Mouse (Mus musculus): ENCODE measurements around the gene Med13l. TPM values are rescaled to one million over a fixed set of nuclear protein-coding genes. Genes with fewer than 3 reads are reported as not detected.

The Med13l gene
- polyA plus RNA-seq, 1 experiment from 2014 or later: 16.2 TPM

GRCm38 (mm10) chr5:118708215-118708949, 147.9 kb downstream of the Med13l start:
- no peaks in the 10 kb centered on the region for H3K27me3 ChIP-seq (ENCODE audit: control insufficient read depth, insufficient read depth, low read length)
- H3K27ac ChIP-seq (ENCODE audit: low read length): no peak overlapping the region
- H3K4me3 ChIP-seq (ENCODE audit: low read depth, low read length): no peak overlapping the region
- no peaks in the 10 kb centered on the region for H3K9me3 ChIP-seq (ENCODE audit: control insufficient read depth, low read depth, low read length)
- H3K36me3 ChIP-seq (ENCODE audit: control insufficient read depth, insufficient read depth, low read length): no peaks in the 10 kb centered on the region
- H3K4me1 ChIP-seq (ENCODE audit: control insufficient read depth, insufficient read depth, low read length): peaks cover 24% of the 10 kb centered on the region
- no peak overlapping the region for H3K4me2 ChIP-seq (replicated peaks; ENCODE audit: low read depth, low read length)
- ATAC-seq (ENCODE audit: insufficient number of reproducible peaks, insufficient read depth, low FRiP score, low read depth): peak; percentile 53; the same call in 1 of the 2 replicates
- WGBS: 56% methylated on average over 16 of the region's 16 CpGs
- no peak overlapping the region for H3K9ac ChIP-seq (replicated peaks; ENCODE audit: low read depth, low read length)

DNA sequence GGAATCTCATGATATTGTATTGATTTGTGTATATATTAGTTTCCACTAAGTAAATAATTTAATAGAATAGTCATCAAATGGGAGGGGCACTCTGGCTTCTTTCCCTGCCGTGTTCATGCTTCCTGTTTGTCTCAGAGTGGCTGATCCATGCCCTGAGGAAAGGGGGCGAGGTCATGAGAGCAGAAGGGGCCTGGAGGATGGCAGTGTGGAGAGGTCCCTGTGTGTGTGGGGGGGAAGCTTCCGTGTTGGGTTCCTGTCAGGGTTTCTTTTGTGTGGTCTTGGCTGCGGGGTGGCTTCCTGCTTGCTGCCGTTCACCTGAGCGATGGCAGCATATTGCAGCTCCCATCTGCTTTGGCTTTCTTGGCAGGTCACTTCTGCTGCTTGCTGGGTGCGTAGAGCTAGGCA, 149.4 kb downstream of the Med13l start:
- H3K4me3 ChIP-seq (ENCODE audit: low read depth, low read length): no peak overlapping the region
- no peak overlapping the region for H3K9ac ChIP-seq (replicated peaks; ENCODE audit: low read depth, low read length)
- no peak overlapping the region for H3K4me2 ChIP-seq (replicated peaks; ENCODE audit: low read depth, low read length)
- no peaks in the 10 kb centered on the region for H3K36me3 ChIP-seq (ENCODE audit: control insufficient read depth, insufficient read depth, low read length)
- H3K4me1 ChIP-seq (ENCODE audit: control insufficient read depth, insufficient read depth, low read length): peaks cover 24% of the 10 kb centered on the region
- WGBS: 68% methylated on average over 7 of the region's 7 CpGs
- H3K27me3 ChIP-seq (ENCODE audit: control insufficient read depth, insufficient read depth, low read length): no peaks in the 10 kb centered on the region
- ATAC-seq (ENCODE audit: insufficient number of reproducible peaks, insufficient read depth, low FRiP score, low read depth): no peak
- no peaks in the 10 kb centered on the region for H3K9me3 ChIP-seq (ENCODE audit: control insufficient read depth, low read depth, low read length)
- H3K27ac ChIP-seq (ENCODE audit: low read length): no peak overlapping the region

DNA sequence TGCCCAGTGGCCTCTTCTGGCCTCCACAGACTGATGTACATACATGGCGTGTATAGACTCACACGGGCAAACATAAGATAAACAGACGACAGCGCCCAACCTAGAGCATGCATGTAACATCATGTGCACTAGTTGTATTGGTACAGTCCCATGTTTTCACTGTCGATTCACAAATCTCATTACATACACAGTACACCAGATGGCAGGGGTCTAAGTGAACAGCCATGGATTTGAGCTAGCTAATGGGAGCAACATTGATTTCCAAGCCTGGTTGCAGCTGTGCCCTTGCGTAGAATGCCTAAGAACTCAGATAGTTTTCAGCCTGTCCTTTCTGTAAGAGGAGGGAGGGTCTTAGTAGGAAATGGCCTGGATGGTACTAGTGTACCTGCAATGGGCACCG, 155.0 kb downstream of the Med13l start:
- Histone ChIP-seq H3K4me2 (replicated peaks; ENCODE audit: low read depth, low read length) (no peak overlapping the region), H3K27me3 (ENCODE audit: control insufficient read depth, insufficient read depth, low read length) (no peaks in the 10 kb centered on the region), H3K27ac (ENCODE audit: low read length) (no peak overlapping the region), H3K9me3 (ENCODE audit: control insufficient read depth, low read depth, low read length) (no peaks in the 10 kb centered on the region), H3K36me3 (ENCODE audit: control insufficient read depth, insufficient read depth, low read length) (no peaks in the 10 kb centered on the region), H3K4me1 (ENCODE audit: control insufficient read depth, insufficient read depth, low read length) (no peaks in the 10 kb centered on the region), H3K9ac (replicated peaks; ENCODE audit: low read depth, low read length) (no peak overlapping the region), H3K4me3 (ENCODE audit: low read depth, low read length) (no peak overlapping the region)
- ATAC-seq (ENCODE audit: insufficient number of reproducible peaks, insufficient read depth, low FRiP score, low read depth): no peak
- 84% methylated on average over 7 of the region's 7 CpGs for WGBS

DNA sequence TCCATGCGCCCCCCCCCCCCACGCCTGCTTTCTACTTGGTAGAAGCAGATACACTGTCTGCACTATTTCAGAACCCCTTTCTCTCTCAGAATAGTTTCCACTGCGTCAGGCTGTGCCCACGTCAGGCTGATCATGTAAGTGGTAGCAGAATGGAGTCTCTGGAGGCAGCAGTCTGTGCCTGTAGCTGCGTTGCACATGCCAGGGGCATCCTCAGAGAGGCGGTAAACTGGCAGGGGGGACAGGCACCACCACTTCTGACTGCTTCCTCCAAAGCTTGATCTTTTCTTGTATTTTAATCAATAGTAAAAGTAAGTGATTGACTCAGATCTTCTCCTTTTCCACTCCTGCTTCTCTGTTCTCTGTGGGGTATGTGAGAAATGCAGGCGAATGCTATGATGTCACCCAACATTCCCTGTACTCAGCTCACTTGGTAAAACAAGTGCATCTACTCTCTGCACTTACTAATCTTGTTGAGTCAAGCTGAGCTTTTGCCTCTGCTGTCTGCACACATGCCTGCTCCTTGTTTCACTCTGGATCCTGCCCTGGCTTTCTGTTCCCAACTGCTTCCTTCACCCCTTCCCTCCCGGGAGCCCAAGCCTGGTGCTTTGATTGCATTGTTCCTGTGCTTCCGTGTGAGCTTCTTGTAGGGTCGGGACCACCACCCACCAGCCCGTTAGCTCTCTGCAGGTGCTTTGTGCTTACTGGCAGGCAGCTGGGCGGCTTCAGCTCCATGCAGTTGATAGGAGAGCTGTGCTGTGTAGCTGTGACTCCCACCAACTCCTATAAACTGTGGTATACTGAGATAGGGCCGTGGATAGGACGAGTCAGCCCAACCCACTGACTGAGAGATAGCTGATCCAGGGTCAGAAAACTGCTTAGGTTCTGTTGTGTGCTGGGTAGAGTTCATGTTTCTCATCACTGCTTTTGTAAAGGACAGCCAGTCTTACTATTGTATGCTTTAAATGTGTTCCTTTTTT, 156.1 kb downstream of the Med13l start:
- WGBS: 48% methylated on average over 14 of the region's 14 CpGs
- Histone ChIP-seq H3K9me3 (ENCODE audit: control insufficient read depth, low read depth, low read length) (no peaks in the 10 kb centered on the region), H3K36me3 (ENCODE audit: control insufficient read depth, insufficient read depth, low read length) (0 out of 2 replicates have a peak, but pooled peaks cover under 1% of the 10 kb centered on the region), H3K4me3 (ENCODE audit: low read depth, low read length) (no peak overlapping the region), H3K27me3 (ENCODE audit: control insufficient read depth, insufficient read depth, low read length) (no peaks in the 10 kb centered on the region), H3K4me2 (replicated peaks; ENCODE audit: low read depth, low read length) (no peak overlapping the region), H3K9ac (replicated peaks; ENCODE audit: low read depth, low read length) (no peak overlapping the region), H3K27ac (ENCODE audit: low read length) (no peak overlapping the region), H3K4me1 (ENCODE audit: control insufficient read depth, insufficient read depth, low read length) (no peaks in the 10 kb centered on the region)
- no peak for ATAC-seq (ENCODE audit: insufficient number of reproducible peaks, insufficient read depth, low FRiP score, low read depth)

GRCm38 (mm10) chr5:118717456-118717855, 157.0 kb downstream of the Med13l start:
- H3K4me3 ChIP-seq (ENCODE audit: low read depth, low read length): no peak overlapping the region
- no peak for ATAC-seq (ENCODE audit: insufficient number of reproducible peaks, insufficient read depth, low FRiP score, low read depth)
- 78% methylated on average over 10 of the region's 10 CpGs for WGBS
- no peaks in the 10 kb centered on the region for H3K27me3 ChIP-seq (ENCODE audit: control insufficient read depth, insufficient read depth, low read length)
- H3K27ac ChIP-seq (ENCODE audit: low read length): no peak overlapping the region
- H3K9me3 ChIP-seq (ENCODE audit: control insufficient read depth, low read depth, low read length): no peaks in the 10 kb centered on the region
- H3K4me2 ChIP-seq (replicated peaks; ENCODE audit: low read depth, low read length): no peak overlapping the region
- H3K36me3 ChIP-seq (ENCODE audit: control insufficient read depth, insufficient read depth, low read length): 0 out of 2 replicates have a peak, but pooled peaks cover 7% of the 10 kb centered on the region
- H3K9ac ChIP-seq (replicated peaks; ENCODE audit: low read depth, low read length): no peak overlapping the region
- H3K4me1 ChIP-seq (ENCODE audit: control insufficient read depth, insufficient read depth, low read length): no peaks in the 10 kb centered on the region

DNA sequence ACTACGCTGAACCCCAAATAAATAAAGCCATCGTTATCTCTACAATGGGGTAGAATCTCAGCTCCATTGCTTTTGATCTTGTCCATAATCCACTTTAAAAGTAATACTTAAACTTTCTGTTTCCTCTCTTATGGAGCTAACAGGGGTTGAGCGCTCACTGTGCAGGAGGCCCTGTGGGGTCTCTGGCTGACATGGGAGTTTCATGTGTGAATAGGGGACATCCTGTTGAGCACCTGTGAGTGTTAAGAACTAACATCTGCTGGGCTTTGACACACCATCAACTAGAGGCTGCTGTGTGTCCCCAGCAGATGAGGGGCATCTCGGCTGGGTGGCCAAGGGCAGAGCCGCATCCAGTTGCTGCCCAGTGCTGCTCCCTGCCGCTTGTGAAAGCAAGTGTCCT, 157.6 kb downstream of the Med13l start:
- WGBS: 85% methylated on average over 6 of the region's 6 CpGs
- ATAC-seq (ENCODE audit: insufficient number of reproducible peaks, insufficient read depth, low FRiP score, low read depth): no peak
- Histone ChIP-seq H3K9me3 (ENCODE audit: control insufficient read depth, low read depth, low read length) (no peaks in the 10 kb centered on the region), H3K4me2 (replicated peaks; ENCODE audit: low read depth, low read length) (no peak overlapping the region), H3K36me3 (ENCODE audit: control insufficient read depth, insufficient read depth, low read length) (0 out of 2 replicates have a peak, but pooled peaks cover 7% of the 10 kb centered on the region), H3K4me3 (ENCODE audit: low read depth, low read length) (no peak overlapping the region), H3K9ac (replicated peaks; ENCODE audit: low read depth, low read length) (no peak overlapping the region), H3K4me1 (ENCODE audit: control insufficient read depth, insufficient read depth, low read length) (no peaks in the 10 kb centered on the region), H3K27ac (ENCODE audit: low read length) (no peak overlapping the region), H3K27me3 (ENCODE audit: control insufficient read depth, insufficient read depth, low read length) (no peaks in the 10 kb centered on the region)

GRCm38 (mm10) chr5:118721416-118721815, 160.9 kb downstream of the Med13l start:
- H3K4me3 ChIP-seq (ENCODE audit: low read depth, low read length): no peak overlapping the region
- no peak overlapping the region for H3K9ac ChIP-seq (replicated peaks; ENCODE audit: low read depth, low read length)
- WGBS: 84% methylated on average over 12 of the region's 12 CpGs
- no peak overlapping the region for H3K27ac ChIP-seq (ENCODE audit: low read length)
- no peak for ATAC-seq (ENCODE audit: insufficient number of reproducible peaks, insufficient read depth, low FRiP score, low read depth)
- H3K4me1 ChIP-seq (ENCODE audit: control insufficient read depth, insufficient read depth, low read length): no peaks in the 10 kb centered on the region
- H3K9me3 ChIP-seq (ENCODE audit: control insufficient read depth, low read depth, low read length): no peaks in the 10 kb centered on the region
- no peaks in the 10 kb centered on the region for H3K27me3 ChIP-seq (ENCODE audit: control insufficient read depth, insufficient read depth, low read length)
- peaks cover 17% of the 10 kb centered on the region; the same call in 1 of the 2 replicates for H3K36me3 ChIP-seq (ENCODE audit: control insufficient read depth, insufficient read depth, low read length)
- no peak overlapping the region for H3K4me2 ChIP-seq (replicated peaks; ENCODE audit: low read depth, low read length)

GRCm38 (mm10) chr5:118721848-118722247, 161.4 kb downstream of the Med13l start:
- 84% methylated on average over 5 of the region's 5 CpGs for WGBS
- Histone ChIP-seq H3K27ac (ENCODE audit: low read length) (no peak overlapping the region), H3K4me3 (ENCODE audit: low read depth, low read length) (no peak overlapping the region), H3K4me1 (ENCODE audit: control insufficient read depth, insufficient read depth, low read length) (no peaks in the 10 kb centered on the region), H3K4me2 (replicated peaks; ENCODE audit: low read depth, low read length) (no peak overlapping the region), H3K9ac (replicated peaks; ENCODE audit: low read depth, low read length) (no peak overlapping the region), H3K9me3 (ENCODE audit: control insufficient read depth, low read depth, low read length) (no peaks in the 10 kb centered on the region), H3K27me3 (ENCODE audit: control insufficient read depth, insufficient read depth, low read length) (no peaks in the 10 kb centered on the region), H3K36me3 (ENCODE audit: control insufficient read depth, insufficient read depth, low read length) (peaks cover 19% of the 10 kb centered on the region)
- ATAC-seq (ENCODE audit: insufficient number of reproducible peaks, insufficient read depth, low FRiP score, low read depth): no peak

Data from stomach, embryonic 14.5 days (tissue).